Mouse (Mus musculus) embryonic facial prominence, embryonic 10.5 days (tissue): ENCODE measurements around the gene Olfr279. TPM values are rescaled to one million over a fixed set of nuclear protein-coding genes. Genes with fewer than 3 reads are reported as not detected.

Experiments
- DNase-seq: peaks from one replicate; pipeline ENCODE4 v3.0.0-alpha.2; 2017; ENCODE audit warnings: low spot score
- H3K27ac ChIP-seq: fragments of 300-500 bp; sonication (generic); replicated peaks from 2 replicates; pipeline ENCODE4 v1.5.1; 2016; ENCODE audit warnings: mild to moderate bottlenecking
- H3K27me3 ChIP-seq: fragments of 300-500 bp; sonication (generic); replicated peaks from 2 replicates; pipeline ENCODE4 v1.6.1; 2016; ENCODE audit warnings: low read depth, mild to moderate bottlenecking; ENCODE audit not compliant: poor library complexity, severe bottlenecking
- H3K36me3 ChIP-seq: fragments of 300-500 bp; sonication (generic); replicated peaks from 2 replicates; pipeline ENCODE4 v1.6.1; 2016; ENCODE audit warnings: mild to moderate bottlenecking, moderate library complexity
- H3K4me1 ChIP-seq: fragments of 300-500 bp; sonication (generic); 2 replicates; pipeline ENCODE4 v1.6.1; 2016
- H3K4me3 ChIP-seq: fragments of 300-500 bp; sonication (generic); 2 replicates; pipeline ENCODE4 v1.5.1; 2016; ENCODE audit warnings: mild to moderate bottlenecking, moderate library complexity
- H3K9me3 ChIP-seq: fragments of 300-500 bp; sonication (generic); 2 replicates; pipeline ENCODE4 v1.6.1; 2016; ENCODE audit warnings: mild to moderate bottlenecking
- WGBS: fragments of 180-500 bp; shearing (Covaris S2); methylation state at CpG from one replicate; pipeline ENCODE4 v1.1.7; 2016; 5-methylcytosine and 5-hydroxymethylcytosine counted together
- microRNA-seq: library from miRNA; unstranded; fragments of <30 nt; microRNA quantifications from one replicate; pipeline ENCODE4, GENCODE M21; 2017
- polyA plus RNA-seq: library from polyadenylated mRNA; unstranded; fragments of >200 nt; fragmentation: Nextera tagmentation; extraction: Ambion mirVana; gene quantifications from 2 replicates; pipeline ENCODE4 v1.2.1, GENCODE M21; 2016

Gene Olfr279
- polyA plus RNA-seq, 1 experiment from 2014 or later, result not detected

- no peak for DNase-seq
- peaks cover 52% of the 10 kb centered on the region for H3K36me3 ChIP-seq
- 84% methylated on average over 8 of the region's 8 CpGs for WGBS
- H3K4me3 ChIP-seq, result no peak overlapping the region
- peaks cover 12% of the 10 kb centered on the region for H3K4me1 ChIP-seq
- no peak overlapping the region for H3K27ac ChIP-seq
- H3K9me3 ChIP-seq, result no peaks in the 10 kb centered on the region
- H3K27me3 ChIP-seq, result no peaks in the 10 kb centered on the region
Measured at GRCm38 (mm10) chr15:98536828-98537510, 44.8 kb downstream of the Olfr279 start.

- WGBS, result 81% methylated on average over 4 of the region's 4 CpGs
- Histone ChIP-seq H3K27me3 (no peaks in the 10 kb centered on the region), H3K27ac (no peak overlapping the region), H3K4me1 (peaks cover 3% of the 10 kb centered on the region; the same call in 1 of the 2 replicates), H3K9me3 (no peaks in the 10 kb centered on the region), H3K36me3 (peaks cover 55% of the 10 kb centered on the region), H3K4me3 (no peak overlapping the region)
- DNase-seq, result no peak
Measured at GRCm38 (mm10) chr15:98537923-98538322, 45.7 kb downstream of the Olfr279 start.

- Histone ChIP-seq H3K4me3 (no peak overlapping the region), H3K27me3 (no peaks in the 10 kb centered on the region), H3K4me1 (no peaks in the 10 kb centered on the region), H3K27ac (no peak overlapping the region), H3K36me3 (peaks cover 86% of the 10 kb centered on the region), H3K9me3 (no peaks in the 10 kb centered on the region)
- DNase-seq, result no peak
- WGBS, result 90% methylated on average over 6 of the region's 6 CpGs
Measured at GRCm38 (mm10) chr15:98541064-98541463, 48.9 kb downstream of the Olfr279 start.

GRCm38 (mm10) chr15:98543341-98543740 is 51.1 kb downstream of the Olfr279 start:
- Histone ChIP-seq H3K4me3 (no peak overlapping the region), H3K27ac (no peak overlapping the region), H3K9me3 (no peaks in the 10 kb centered on the region), H3K27me3 (no peaks in the 10 kb centered on the region), H3K36me3 (peaks cover 98% of the 10 kb centered on the region), H3K4me1 (no peaks in the 10 kb centered on the region)
- 89% methylated on average over 4 of the region's 4 CpGs for WGBS
- DNase-seq, result no peak

- no peaks in the 10 kb centered on the region for H3K9me3 ChIP-seq
- H3K27me3 ChIP-seq, result no peaks in the 10 kb centered on the region
- H3K36me3 ChIP-seq, result peaks cover 100% of the 10 kb centered on the region
- H3K4me1 ChIP-seq, result no peaks in the 10 kb centered on the region
- no peak overlapping the region for H3K4me3 ChIP-seq
- 92% methylated on average over 3 of the region's 3 CpGs for WGBS
- DNase-seq, result no peak
- no peak overlapping the region for H3K27ac ChIP-seq
Measured at GRCm38 (mm10) chr15:98545151-98545550, 52.9 kb downstream of the Olfr279 start.

GRCm38 (mm10) chr15:98546843-98547242 is 54.6 kb downstream of the Olfr279 start:
- WGBS, result 92% methylated on average over 5 of the region's 5 CpGs
- H3K4me1 ChIP-seq, result no peaks in the 10 kb centered on the region
- DNase-seq, result no peak
- H3K9me3 ChIP-seq, result no peaks in the 10 kb centered on the region
- H3K27me3 ChIP-seq, result no peaks in the 10 kb centered on the region
- no peak overlapping the region for H3K27ac ChIP-seq
- peaks cover 100% of the 10 kb centered on the region for H3K36me3 ChIP-seq
- H3K4me3 ChIP-seq, result no peak overlapping the region

Small RNA genes within 50 kb of the gene (microRNA-seq; reads per million reads assigned to microRNA genes)
- not detected for gene Mir1291

Other genes with a start within 250 kb of the Olfr279 start
- not detected in 2 replicates for gene H1fnt, start 235.1 kb upstream of the Olfr279 start, polyA plus RNA-seq
- 0.44 and 0.52 TPM in 2 replicates for gene Zfp641, start 196.2 kb upstream of the Olfr279 start, polyA plus RNA-seq
- not detected in 2 replicates for gene Olfr285, start 175.0 kb upstream of the Olfr279 start, polyA plus RNA-seq
- gene Olfr284, start 151.4 kb upstream of the Olfr279 start, polyA plus RNA-seq, result not detected in 2 replicates
- gene Olfr283, start 111.5 kb upstream of the Olfr279 start, polyA plus RNA-seq, result not detected in 2 replicates
- not detected in 2 replicates for gene Olfr282, start 61.2 kb upstream of the Olfr279 start, polyA plus RNA-seq
- gene Olfr281, start 39.8 kb upstream of the Olfr279 start, polyA plus RNA-seq, result not detected in 2 replicates
- not detected in 2 replicates for gene OR5BS1P, start 22.5 kb upstream of the Olfr279 start, polyA plus RNA-seq
- 0.20 and 0.26 TPM in 2 replicates for gene Lalba, start 9.7 kb upstream of the Olfr279 start, polyA plus RNA-seq
- gene Kansl2, start 41.9 kb downstream of the Olfr279 start, polyA plus RNA-seq, result 151 and 152 TPM in 2 replicates
- gene Ccnt1, start 78.5 kb downstream of the Olfr279 start, polyA plus RNA-seq, result 64.5 and 64.6 TPM in 2 replicates
- 0.39 TPM in 1 of 2 replicates, not detected in the other for gene 4930415O20Rik, start 78.6 kb downstream of the Olfr279 start, polyA plus RNA-seq
- gene Adcy6, start 117.7 kb downstream of the Olfr279 start, polyA plus RNA-seq, result 11.6 and 14.0 TPM in 2 replicates
- gene Cacnb3, start 138.4 kb downstream of the Olfr279 start, polyA plus RNA-seq, result 32.3 and 37.0 TPM in 2 replicates
- gene Ddx23, start 170.5 kb downstream of the Olfr279 start, polyA plus RNA-seq, result 31.2 and 32.1 TPM in 2 replicates
- 0.88 and 1.5 TPM in 2 replicates for gene Rnd1, start 185.1 kb downstream of the Olfr279 start, polyA plus RNA-seq
- gene Ccdc65, start 215.8 kb downstream of the Olfr279 start, polyA plus RNA-seq, result 0.60 and 0.80 TPM in 2 replicates
- 23.2 and 26.3 TPM in 2 replicates for gene Fkbp11, start 235.8 kb downstream of the Olfr279 start, polyA plus RNA-seq